Mouse (Mus musculus) heart, adult 2 months (tissue): ENCODE results near the gene Krt78.

Experiments
- CTCF ChIP-seq: fragments of 200-600 bp; IDR thresholded peaks from 2 replicates; pipeline ENCODE4 v1.8.1; 2022; ENCODE audit warnings: antibody characterized with exemption, mild to moderate bottlenecking, moderate library complexity
- EP300 ChIP-seq: fragments of 200-500 bp; IDR thresholded peaks from 2 replicates; pipeline ENCODE4 v1.6.1; 2011; ENCODE audit warnings: low read depth, low read length, control low read depth; ENCODE audit not compliant: insufficient read depth
- POLR2A ChIP-seq: fragments of 200-500 bp; IDR thresholded peaks from 2 replicates; pipeline ENCODE4 v1.6.1; 2011; ENCODE audit warnings: mild to moderate bottlenecking, low read depth, low read length, control low read depth; ENCODE audit not compliant: insufficient read depth

- TF ChIP-seq CTCF (no peak), POLR2A (no peak), EP300 (no peak)
Measured at GRCm38 (mm10) chr15:101958891-101959290, 4.8 kb upstream of the Krt78 start.
